In genomic region chr5:66114208-66114607, GRCm38 (mm10) we compare ENCODE assay signal across 11 mouse cellular contexts. TPM values are rescaled to one million over a fixed set of nuclear protein-coding genes. Genes with fewer than 3 reads are reported as not detected.
DNase-seq lines count a peak whose midpoint lies in the region; ATAC-seq lines count a peak whose summit lies in the region.
"Had no signal": no experiment of that assay in that cellular context is flagged by ENCODE, and none has a peak within 500 bp of the region (broad histone marks: within the 10 kb centered on the region; RNA-seq: fewer than 3 reads in every experiment).

No protein-coding gene starts in this region.

- WGBS in intestine, embryonic 16.5 days: 47% methylated on average over 6 of the region's 6 CpGs
- 58% methylated on average over 6 of the region's 6 CpGs for WGBS in liver, embryonic 11.5 days

- peak; percentile 57 for DNase-seq in adipocyte (ENCODE audit: low spot score)
- DNase-seq in liver, embryonic 11.5 days (ENCODE audit: low spot score): no peak
- no peak for DNase-seq in embryo, embryonic 9.5 days (ENCODE audit: extremely low spot score)
- no peak for DNase-seq in cerebellum, postnatal 4 days (ENCODE audit: low spot score in 2 of 2)
- DNase-seq in gastrocnemius, adult 18-20 months (ENCODE audit: low spot score): no peak
- DNase-seq: adrenal gland, adult 8-10 months; cerebellum, postnatal 14 days; heart, adult 18-20 months had no signal

- peaks cover 5% of the 10 kb centered on the region; the same call in 1 of the 2 replicates for H3K4me1 ChIP-seq in intestine, embryonic 16.5 days (ENCODE audit: control insufficient read depth, insufficient read depth, low read length)
- H3K4me1 ChIP-seq in liver, embryonic 11.5 days (replicated peaks; ENCODE audit: control insufficient read depth, insufficient read depth, low read length): 0 out of 2 replicates have a peak, but pooled peaks cover 2% of the 10 kb centered on the region

- H3K4me2 ChIP-seq in intestine, embryonic 16.5 days (ENCODE audit: low read depth, low read length): peak overlapping the region; percentile 47
- H3K4me2 ChIP-seq in liver, embryonic 11.5 days: no peak overlapping the region

- H3K9me3 ChIP-seq in intestine, embryonic 16.5 days (ENCODE audit: control insufficient read depth, low read length): no peaks in the 10 kb centered on the region
- no peaks in the 10 kb centered on the region for H3K9me3 ChIP-seq in liver, embryonic 11.5 days (ENCODE audit: control insufficient read depth, low read length)

- peak; percentile 94 for ATAC-seq in intestine, embryonic 16.5 days
- peak; percentile 67; the same call in 1 of the 2 replicates for ATAC-seq in liver, embryonic 11.5 days (replicated peaks; ENCODE audit: low FRiP score)
- peak; percentile 71 for ATAC-seq in megakaryocyte progenitor cell, adult 5-6 weeks (replicated peaks; ENCODE audit: poor library complexity)
- ATAC-seq: hindbrain, embryonic 16.5 days had no signal

- H3K27me3 ChIP-seq in intestine, embryonic 16.5 days (replicated peaks; ENCODE audit: control insufficient read depth, insufficient read depth, low read length): no peaks in the 10 kb centered on the region
- no peaks in the 10 kb centered on the region for H3K27me3 ChIP-seq in liver, embryonic 11.5 days (replicated peaks; ENCODE audit: control insufficient read depth, insufficient read depth, low read length)

- H3K36me3 ChIP-seq in intestine, embryonic 16.5 days (ENCODE audit: control insufficient read depth, insufficient read depth, low read length): no peaks in the 10 kb centered on the region
- H3K36me3 ChIP-seq in liver, embryonic 11.5 days (ENCODE audit: control insufficient read depth, insufficient read depth, low read length): no peaks in the 10 kb centered on the region

- peak overlapping the region; percentile 52 for H3K9ac ChIP-seq in intestine, embryonic 16.5 days (ENCODE audit: low read depth, low read length)
- H3K9ac ChIP-seq in liver, embryonic 11.5 days (ENCODE audit: low read depth, low read length): no peak overlapping the region

- peak overlapping the region; percentile 88 for H3K27ac ChIP-seq in intestine, embryonic 16.5 days (ENCODE audit: low read length)
- H3K27ac ChIP-seq in liver, embryonic 11.5 days (ENCODE audit: low read depth, low read length): peak overlapping the region; percentile 52

- peak overlapping the region; percentile 30 for H3K4me3 ChIP-seq in intestine, embryonic 16.5 days (ENCODE audit: low read length)
- H3K4me3 ChIP-seq in liver, embryonic 11.5 days (ENCODE audit: low read depth, low read length): no peak overlapping the region

RNA-seq across cellular contexts. Expression of gene Rbm47, which starts 58.7 kb away (rescaled TPM):
- 149 and 169 TPM in 2 replicates for polyA plus RNA-seq in intestine, embryonic 16.5 days (2015; fragmentation: Nextera tagmentation; extraction: Ambion mirVana)
- 13.5 and 13.9 TPM in 2 replicates for polyA plus RNA-seq in liver, embryonic 11.5 days (2014; fragmentation: Nextera tagmentation; extraction: Ambion mirVana)
- total RNA-seq in megakaryocyte progenitor cell, adult 5-6 weeks (2015): 4.4 and 6.1 TPM in 2 replicates
- 2.4 and 4.7 TPM in 2 replicates for total RNA-seq in megakaryocyte progenitor cell, adult 5-6 weeks (2017)
- total RNA-seq in gastrocnemius, adult 18-20 months (2021): under 1 TPM; 0.57 to 0.66 TPM
